Comparison of ENCODE assay signal across 10 mouse cellular contexts in the genomic region with DNA sequence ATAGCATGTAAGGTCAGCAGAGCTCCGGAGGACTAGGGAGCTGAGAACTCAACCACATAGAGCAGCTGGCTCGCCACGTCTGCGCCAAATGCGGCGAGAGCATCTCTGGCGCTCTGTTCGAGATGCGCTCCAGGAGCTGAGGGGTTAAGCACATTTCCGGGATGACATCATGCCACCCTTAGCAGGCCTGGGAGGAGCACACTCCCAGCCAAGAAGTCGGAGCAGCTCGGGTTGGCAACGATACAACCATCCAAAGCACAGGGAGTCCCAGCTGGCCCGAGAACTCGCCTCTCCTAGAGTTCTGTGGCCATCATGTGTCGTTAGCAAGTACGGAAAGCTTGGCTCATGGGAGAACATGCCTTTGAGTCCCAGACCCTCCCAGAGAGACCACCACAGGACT. TPM values are rescaled to one million over a fixed set of nuclear protein-coding genes. Genes with fewer than 3 reads are reported as not detected.
DNase-seq lines count a peak whose midpoint lies in the region; ATAC-seq and TF ChIP-seq lines count a peak whose summit lies in the region.
"Had no signal": no experiment of that assay in that cellular context is flagged by ENCODE, and none has a peak within 500 bp of the region (broad histone marks: within the 10 kb centered on the region; RNA-seq: fewer than 3 reads in every experiment).

No protein-coding gene starts in this region.

- no peak for TF ChIP-seq CTCF in cerebellum, adult 2 months (IDR thresholded peaks at IDR 0.05; ENCODE audit: borderline replicate concordance, insufficient read depth, low read depth, low read length)

- TF ChIP-seq POLR2A in cerebellum, adult 2 months (IDR thresholded peaks at IDR 0.05; ENCODE audit: borderline replicate concordance, insufficient read depth, low read length), result no peak

- no peak; the same call in 1 of the 2 replicates for ATAC-seq in cerebellum, adult (ENCODE audit: insufficient number of reproducible peaks, low FRiP score, low TSS enrichment)
- peak; percentile 63 for ATAC-seq in intestine, embryonic 15.5 days
- ATAC-seq in megakaryocyte, adult 5-6 weeks (ENCODE audit: poor library complexity, severe bottlenecking), result no peak
- ATAC-seq in CD4-positive, CD25-positive, alpha-beta regulatory T cell, adult 4 months, result no peak

- 27% methylated on average over 17 of the region's 17 CpGs for WGBS in cerebellum, adult 2 months
- WGBS in intestine, embryonic 15.5 days, result 49% methylated on average over 17 of the region's 17 CpGs

- no peaks in the 10 kb centered on the region for H3K36me3 ChIP-seq in intestine, embryonic 15.5 days

- peaks cover 3% of the 10 kb centered on the region; the same call in 1 of the 2 replicates for H3K4me1 ChIP-seq in cerebellum, adult 2 months (ENCODE audit: control insufficient read depth, insufficient read depth, low read length)
- H3K4me1 ChIP-seq in intestine, embryonic 15.5 days (replicated peaks), result peaks cover 12% of the 10 kb centered on the region

- H3K4me2 ChIP-seq in intestine, embryonic 15.5 days (replicated peaks), result no peak overlapping the region

- no peaks in the 10 kb centered on the region for H3K27me3 ChIP-seq in cerebellum, adult 2 months (ENCODE audit: control insufficient read depth, insufficient read depth, low read length)
- H3K27me3 ChIP-seq in intestine, embryonic 15.5 days (replicated peaks), result no peaks in the 10 kb centered on the region

- no peaks in the 10 kb centered on the region for H3K9me3 ChIP-seq in intestine, embryonic 15.5 days

- DNase-seq in cerebellum, adult 2 months, result peak; percentile 36 to 58
- DNase-seq in right cerebral cortex, adult 18-20 months, result peak; percentile 25
- no peak for DNase-seq in right cerebral cortex, postnatal 4 days
- peak; percentile 59 for DNase-seq in testis, postnatal 14 days (ENCODE audit: low spot score)
- DNase-seq: adrenal gland, adult 2 months had no signal

- no peak overlapping the region for H3K27ac ChIP-seq in cerebellum, adult 2 months (ENCODE audit: insufficient read depth, low read length)
- peak overlapping the region; percentile 46; the same call in 1 of the 2 replicates for H3K27ac ChIP-seq in intestine, embryonic 15.5 days
- H3K27ac ChIP-seq: liver, embryonic 14.5 days had no signal

- H3K9ac ChIP-seq in intestine, embryonic 15.5 days, result no peak overlapping the region
- H3K9ac ChIP-seq: liver, embryonic 14.5 days had no signal

- H3K4me3 ChIP-seq in cerebellum, adult 2 months (replicated peaks; ENCODE audit: insufficient read depth, low read depth, low read length), result peak overlapping the region; percentile 1
- H3K4me3 ChIP-seq in intestine, embryonic 15.5 days (replicated peaks), result no peak overlapping the region

RNA-seq across cellular contexts. Expression of a gene that starts 22.8 kb away (rescaled TPM):
- polyA plus RNA-seq in cerebellum, adult 2 months (2012; rRNA removed), result 7.0 TPM in 2 replicates
- 7.6 and 7.8 TPM in 2 replicates for polyA plus RNA-seq in intestine, embryonic 15.5 days (2015; fragmentation: Nextera tagmentation; extraction: Ambion mirVana)
- total RNA-seq in megakaryocyte, adult 5-6 weeks (2015), result not detected in 2 replicates
- not detected in 2 replicates for total RNA-seq in megakaryocyte, adult 5-6 weeks (2017)
- polyA plus RNA-seq in CD4-positive, CD25-positive, alpha-beta regulatory T cell, adult 4 months (2017; shearing (Covaris generic)), result not detected

RNA-seq across cellular contexts. Expression of a gene that starts 34.2 kb away (rescaled TPM):
- 0.17 and 0.33 TPM in 2 replicates for polyA plus RNA-seq in cerebellum, adult 2 months (2012; rRNA removed)
- 0.37 TPM in 1 of 2 replicates, not detected in the other for polyA plus RNA-seq in intestine, embryonic 15.5 days (2015; fragmentation: Nextera tagmentation; extraction: Ambion mirVana)
- not detected in 2 replicates for total RNA-seq in megakaryocyte, adult 5-6 weeks (2015)
- total RNA-seq in megakaryocyte, adult 5-6 weeks (2017), result not detected in 2 replicates
- not detected for polyA plus RNA-seq in CD4-positive, CD25-positive, alpha-beta regulatory T cell, adult 4 months (2017; shearing (Covaris generic))
- polyA plus RNA-seq: liver, embryonic 14.5 days had no signal

RNA-seq across cellular contexts. Expression of a gene that starts 43.1 kb away (rescaled TPM):
- polyA plus RNA-seq in cerebellum, adult 2 months (2012; rRNA removed), result not detected in 2 replicates
- polyA plus RNA-seq in intestine, embryonic 15.5 days (2015; fragmentation: Nextera tagmentation; extraction: Ambion mirVana), result not detected in 2 replicates
- not detected in 2 replicates for total RNA-seq in megakaryocyte, adult 5-6 weeks (2015)
- not detected in 2 replicates for total RNA-seq in megakaryocyte, adult 5-6 weeks (2017)
- not detected for polyA plus RNA-seq in CD4-positive, CD25-positive, alpha-beta regulatory T cell, adult 4 months (2017; shearing (Covaris generic))
- total RNA-seq: adrenal gland, adult 2 months had no signal
- polyA plus RNA-seq: adrenal gland, adult 2 months; liver, embryonic 14.5 days had no signal
